Mouse (Mus musculus): ENCODE data around the gene H2-K1. TPM values are rescaled to one million over a fixed set of nuclear protein-coding genes. Genes with fewer than 3 reads are reported as not detected.
A peak's percentile ranks its signal among the peaks of the same experiment; 100 is the strongest.
"Not testable (repeated sequence)": the region's sequence is repeated elsewhere in the genome, so short reads cannot be mapped to it uniquely, and the experiment has no call there.

Gene H2-K1
- total and polyA plus RNA-seq, 2 experiments from 2014 or later, result 21.6 to 26.2 TPM

GRCm38 (mm10) chr17:33991788-33992664 is 8.1 kb downstream of the H2-K1 start:
- no peaks in the 10 kb centered on the region for H3K9me3 ChIP-seq (ENCODE audit: low read length)
- peak; percentile 62 for ATAC-seq
- no peak overlapping the region for H3K4me3 ChIP-seq (ENCODE audit: low read length)
- H3K27ac ChIP-seq, result no peak overlapping the region
- DNase-seq (ENCODE audit: low spot score), result peak; percentile 91
- H3K4me2 ChIP-seq (ENCODE audit: low read depth, low read length), result no peak overlapping the region
- H3K36me3 ChIP-seq (ENCODE audit: insufficient read depth, low read length), result no peaks in the 10 kb centered on the region
- H3K4me1 ChIP-seq (ENCODE audit: insufficient read depth, low read length), result no peaks in the 10 kb centered on the region
- WGBS, result 32% methylated on average over 10 of the region's 10 CpGs
- peak; percentile 90 for TF ChIP-seq CTCF (IDR thresholded peaks at IDR 0.05; ENCODE audit: low read depth)
- no peak overlapping the region for H3K9ac ChIP-seq (replicated peaks; ENCODE audit: low read length)
- H3K27me3 ChIP-seq (ENCODE audit: insufficient read depth, low read length), result no peaks in the 10 kb centered on the region

- H3K9me3 ChIP-seq (ENCODE audit: low read length); H3K9ac ChIP-seq (replicated peaks; ENCODE audit: low read length); H3K4me3 ChIP-seq (ENCODE audit: low read length); ATAC-seq; H3K4me1 ChIP-seq (ENCODE audit: insufficient read depth, low read length); H3K36me3 ChIP-seq (ENCODE audit: insufficient read depth, low read length): not testable (repeated sequence)
- peak; percentile 92 for TF ChIP-seq CTCF (IDR thresholded peaks at IDR 0.05; ENCODE audit: low read depth)
- 16% methylated on average over 8 of the region's 8 CpGs for WGBS
- H3K27ac ChIP-seq, result peak overlapping the region; percentile 94; the same call in 1 of the 2 replicates
- peak; percentile 72 for DNase-seq (ENCODE audit: low spot score)
- peaks cover 21% of the 10 kb centered on the region for H3K27me3 ChIP-seq (ENCODE audit: insufficient read depth, low read length)
- H3K4me2 ChIP-seq (ENCODE audit: low read depth, low read length), result peak overlapping the region; percentile 58; the same call in 1 of the 2 replicates
Observed at GRCm38 (mm10) chr17:33982136-33982535, 18.0 kb downstream of the H2-K1 start.

GRCm38 (mm10) chr17:33981192-33981909 is 18.8 kb downstream of the H2-K1 start:
- peak; percentile 98 for DNase-seq (ENCODE audit: low spot score)
- H3K4me1 ChIP-seq (ENCODE audit: insufficient read depth, low read length); H3K9me3 ChIP-seq (ENCODE audit: low read length); H3K36me3 ChIP-seq (ENCODE audit: insufficient read depth, low read length): not testable (repeated sequence)
- H3K27me3 ChIP-seq (ENCODE audit: insufficient read depth, low read length), result peaks cover 24% of the 10 kb centered on the region
- peak overlapping the region; percentile 58 for H3K4me2 ChIP-seq (ENCODE audit: low read depth, low read length)
- under 1% methylated on average over 27 of the region's 27 CpGs for WGBS
- peak overlapping the region; percentile 44 for H3K4me3 ChIP-seq (ENCODE audit: low read length)
- ATAC-seq, result peak; percentile 96
- TF ChIP-seq CTCF (IDR thresholded peaks at IDR 0.05; ENCODE audit: low read depth), result peak; percentile 76
- H3K9ac ChIP-seq (replicated peaks; ENCODE audit: low read length), result peak overlapping the region; percentile 43
- H3K27ac ChIP-seq, result peak overlapping the region; percentile 94

- no peak overlapping the region for H3K4me2 ChIP-seq (ENCODE audit: low read depth, low read length)
- no peak overlapping the region for H3K9ac ChIP-seq (replicated peaks; ENCODE audit: low read length)
- no peak overlapping the region for H3K4me3 ChIP-seq (ENCODE audit: low read length)
- peak overlapping the region; percentile 69 for H3K27ac ChIP-seq
- ATAC-seq, result no peak
- H3K4me1 ChIP-seq (ENCODE audit: insufficient read depth, low read length), result no peaks in the 10 kb centered on the region
- peaks cover 26% of the 10 kb centered on the region for H3K27me3 ChIP-seq (ENCODE audit: insufficient read depth, low read length)
- no peak for TF ChIP-seq CTCF (IDR thresholded peaks at IDR 0.05; ENCODE audit: low read depth)
- H3K9me3 ChIP-seq (ENCODE audit: low read length), result no peaks in the 10 kb centered on the region
- WGBS, result 79% methylated on average over 19 of the region's 19 CpGs
- DNase-seq (ENCODE audit: low spot score), result peak; percentile 20
- no peaks in the 10 kb centered on the region for H3K36me3 ChIP-seq (ENCODE audit: insufficient read depth, low read length)
Observed at GRCm38 (mm10) chr17:33980181-33981035, 19.7 kb downstream of the H2-K1 start.

GRCm38 (mm10) chr17:33979512-33980050 is 20.6 kb downstream of the H2-K1 start:
- no peak overlapping the region for H3K4me2 ChIP-seq (ENCODE audit: low read depth, low read length)
- WGBS, result 76% methylated on average over 6 of the region's 6 CpGs
- ATAC-seq, result no peak
- H3K4me1 ChIP-seq (ENCODE audit: insufficient read depth, low read length), result no peaks in the 10 kb centered on the region
- TF ChIP-seq CTCF (IDR thresholded peaks at IDR 0.05; ENCODE audit: low read depth), result no peak
- no peaks in the 10 kb centered on the region for H3K9me3 ChIP-seq (ENCODE audit: low read length)
- H3K9ac ChIP-seq (replicated peaks; ENCODE audit: low read length), result no peak overlapping the region
- no peak overlapping the region for H3K27ac ChIP-seq
- no peak overlapping the region for H3K4me3 ChIP-seq (ENCODE audit: low read length)
- DNase-seq (ENCODE audit: low spot score), result no peak
- no peaks in the 10 kb centered on the region for H3K36me3 ChIP-seq (ENCODE audit: insufficient read depth, low read length)
- peaks cover 26% of the 10 kb centered on the region for H3K27me3 ChIP-seq (ENCODE audit: insufficient read depth, low read length)

- ATAC-seq (0 out of 2 replicates have a peak, but pooled peaks have one; percentile 7), DNase-seq (ENCODE audit: low spot score) (peak; percentile 21)
- no peaks in the 10 kb centered on the region for H3K4me1 ChIP-seq (ENCODE audit: insufficient read depth, low read length)
- H3K9ac ChIP-seq (replicated peaks; ENCODE audit: low read length), result no peak overlapping the region; the same call in 1 of the 2 replicates
- H3K36me3 ChIP-seq (ENCODE audit: insufficient read depth, low read length), result no peaks in the 10 kb centered on the region
- H3K27ac ChIP-seq, result no peak overlapping the region
- 1% methylated on average over 16 of the region's 17 CpGs for WGBS
- H3K27me3 ChIP-seq (ENCODE audit: insufficient read depth, low read length), result peaks cover 26% of the 10 kb centered on the region
- no peak for TF ChIP-seq CTCF (IDR thresholded peaks at IDR 0.05; ENCODE audit: low read depth)
- no peaks in the 10 kb centered on the region for H3K9me3 ChIP-seq (ENCODE audit: low read length)
- peak overlapping the region; percentile 38 for H3K4me3 ChIP-seq (ENCODE audit: low read length)
- H3K4me2 ChIP-seq (ENCODE audit: low read depth, low read length), result peak overlapping the region; percentile 57
Observed at GRCm38 (mm10) chr17:33978631-33979031, 21.5 kb downstream of the H2-K1 start.

Measured in hindbrain, postnatal 0 days (tissue).